Mouse (Mus musculus) heart, postnatal 0 days (tissue): Measurements from ENCODE around the gene Tnfsf11. TPM values are rescaled to one million over a fixed set of nuclear protein-coding genes. Genes with fewer than 3 reads are reported as not detected.

Experiments used
- ATAC-seq: fragments of 200-750 bp; cut with Nextera tagmentation; 2 replicates; pipeline ENCODE4 v1.8.0; 2017; ENCODE audit warnings: low read depth, moderate number of reproducible peaks, moderate library complexity; ENCODE audit not compliant: insufficient read depth
- DNase-seq: peaks from one replicate; pipeline ENCODE4 v3.0.0-alpha.2; 2016; ENCODE audit warnings: low spot score
- H3K27ac ChIP-seq: fragments of 300-500 bp; sonication (generic); 2 replicates; pipeline ENCODE4 v1.5.1; 2014; ENCODE audit warnings: low read depth, mild to moderate bottlenecking
- H3K27me3 ChIP-seq: fragments of 300-500 bp; sonication (generic); 2 replicates; pipeline ENCODE4 v1.6.1; 2014; ENCODE audit warnings: low read length, mixed read lengths; ENCODE audit not compliant: control insufficient read depth, insufficient read depth
- H3K36me3 ChIP-seq: fragments of 300-500 bp; sonication (generic); replicated peaks from 2 replicates; pipeline ENCODE4 v1.6.1; 2014; ENCODE audit warnings: low read length, mixed read lengths; ENCODE audit not compliant: control insufficient read depth, insufficient read depth
- H3K4me1 ChIP-seq: fragments of 300-500 bp; sonication (generic); 2 replicates; pipeline ENCODE4 v1.6.1; 2014; ENCODE audit warnings: antibody characterized with exemption; ENCODE audit not compliant: control insufficient read depth, insufficient read depth
- H3K4me2 ChIP-seq: fragments of 300-500 bp; sonication (generic); 2 replicates; pipeline ENCODE4 v1.6.1; 2014; ENCODE audit warnings: low read depth, mild to moderate bottlenecking, low read length, moderate library complexity
- H3K4me3 ChIP-seq: fragments of 300-500 bp; sonication (generic); 2 replicates; pipeline ENCODE4 v1.5.1; 2014; ENCODE audit warnings: low read depth, low read length
- H3K9ac ChIP-seq: fragments of 300-500 bp; sonication (generic); replicated peaks from 2 replicates; pipeline ENCODE4 v1.6.1; 2014; ENCODE audit warnings: low read depth, low read length, mixed read lengths
- H3K9me3 ChIP-seq: fragments of 300-500 bp; sonication (generic); replicated peaks from 2 replicates; pipeline ENCODE4 v1.6.1; 2016; ENCODE audit warnings: low read length; ENCODE audit not compliant: control insufficient read depth
- CTCF ChIP-seq: IDR thresholded peaks from 2 replicates; pipeline ENCODE4 v1.5.1; 2016; ENCODE audit warnings: antibody characterized with exemption, control low read depth, low read depth
- EP300 ChIP-seq: IDR thresholded peaks from 2 replicates; pipeline ENCODE4 v1.6.1; 2016; ENCODE audit warnings: antibody characterized with exemption, low read depth
- WGBS: fragments of 180-500 bp; shearing (Covaris S2); extraction: QIAGEN DNeasy Blood & Tissue Kit; methylation state at CpG from one replicate; pipeline ENCODE4 v1.1.7; 2014; 5-methylcytosine and 5-hydroxymethylcytosine counted together
- polyA plus RNA-seq: library from polyadenylated mRNA; unstranded; fragments of >200 nt; fragmentation: Nextera tagmentation; extraction: Ambion mirVana; gene quantifications from 2 replicates; pipeline ENCODE4 v1.2.1, GENCODE M21; 2015
- total RNA-seq: library from RNA; depleted of rRNA; stranded (reverse); fragments of >200 nt; gene quantifications from 2 replicates; pipeline ENCODE4 v1.2.3, GENCODE M21; 2014; ENCODE audit warnings: low replicate concordance

The Tnfsf11 gene
- total and polyA plus RNA-seq, 2 experiments from 2014 or later, result 0.05 TPM; not detected in 1

DNA sequence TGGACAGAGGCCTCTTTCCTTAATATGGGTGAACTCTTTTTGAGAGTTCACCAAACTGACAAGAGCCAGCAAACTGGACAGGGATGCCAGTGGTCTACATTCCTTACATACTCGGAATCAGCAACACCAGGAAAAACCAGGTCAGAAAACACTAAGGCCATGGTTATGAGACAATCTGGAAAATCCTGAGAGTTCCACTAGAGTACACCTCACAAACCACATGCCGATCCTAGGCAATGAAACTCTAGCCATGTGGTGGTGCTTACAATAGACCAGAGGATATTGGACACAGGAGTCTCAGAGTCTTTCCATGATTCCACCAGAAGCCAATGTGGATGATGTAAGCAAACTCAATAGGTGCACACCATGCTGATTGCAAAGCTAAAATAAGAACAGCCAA lies 39.9 kb upstream of the Tnfsf11 start:
- Histone ChIP-seq H3K4me3 (no peak overlapping the region), H3K27me3 (no peaks in the 10 kb centered on the region), H3K27ac (no peak overlapping the region), H3K4me2 (no peak overlapping the region), H3K4me1 (no peaks in the 10 kb centered on the region), H3K9ac (no peak overlapping the region), H3K9me3 (no peaks in the 10 kb centered on the region), H3K36me3 (no peaks in the 10 kb centered on the region)
- no peak for ATAC-seq
- 66% methylated on average over 2 of the region's 2 CpGs for WGBS
- no peak for TF ChIP-seq EP300
- DNase-seq, result no peak

DNA sequence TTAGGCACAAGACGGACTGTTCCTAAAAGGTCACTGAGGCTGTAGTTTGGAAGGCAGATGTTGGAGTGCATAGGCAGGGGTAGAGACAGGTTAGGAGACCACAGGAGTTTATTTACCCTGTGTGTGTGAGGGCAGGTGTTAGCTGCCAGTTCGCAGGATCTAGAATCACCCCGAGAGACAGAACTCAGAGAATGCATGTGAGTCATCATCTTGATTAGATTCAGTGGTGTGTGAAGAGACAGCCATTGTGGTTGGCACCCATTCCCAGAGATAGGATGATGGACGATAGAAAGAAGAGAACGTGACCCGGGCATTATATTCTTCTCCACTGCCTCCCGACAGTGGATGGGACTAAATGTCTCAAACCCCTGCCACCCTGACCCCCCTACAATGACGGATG lies 35.2 kb upstream of the Tnfsf11 start:
- Histone ChIP-seq H3K9ac (no peak overlapping the region), H3K27me3 (no peaks in the 10 kb centered on the region), H3K4me2 (no peak overlapping the region), H3K27ac (no peak overlapping the region), H3K9me3 (no peaks in the 10 kb centered on the region), H3K36me3 (no peaks in the 10 kb centered on the region), H3K4me1 (no peaks in the 10 kb centered on the region), H3K4me3 (no peak overlapping the region)
- WGBS, result 64% methylated on average over 8 of the region's 8 CpGs
- no peak for DNase-seq
- ATAC-seq, result no peak
- TF ChIP-seq CTCF (no peak), EP300 (no peak)

DNA sequence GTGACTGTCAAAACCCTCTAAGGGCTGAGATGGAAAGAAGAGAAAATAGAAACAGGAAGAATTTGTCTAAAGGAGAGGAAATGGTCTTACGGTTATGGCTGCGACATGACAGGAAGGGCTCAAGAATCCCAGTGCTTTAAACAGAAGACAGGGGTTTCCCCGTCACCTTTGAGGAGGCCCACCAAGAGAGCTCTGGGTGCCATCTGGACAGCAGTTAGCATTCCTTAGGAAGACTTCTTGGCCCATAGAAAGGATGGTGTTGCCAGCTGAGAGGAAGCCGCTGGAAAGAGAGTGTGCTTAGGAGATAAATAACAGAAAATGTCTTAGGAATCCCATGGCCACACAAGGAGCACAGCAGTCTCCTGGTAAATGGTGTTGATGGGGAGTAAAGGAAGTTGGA lies 34.3 kb upstream of the Tnfsf11 start:
- Histone ChIP-seq H3K36me3 (no peaks in the 10 kb centered on the region), H3K4me3 (no peak overlapping the region), H3K4me2 (no peak overlapping the region), H3K4me1 (no peaks in the 10 kb centered on the region), H3K27ac (no peak overlapping the region), H3K9ac (no peak overlapping the region), H3K27me3 (no peaks in the 10 kb centered on the region), H3K9me3 (no peaks in the 10 kb centered on the region)
- DNase-seq (no peak), ATAC-seq (no peak)
- WGBS, result 66% methylated on average over 4 of the region's 4 CpGs
- no peak for TF ChIP-seq EP300
- no peak for TF ChIP-seq CTCF

DNA sequence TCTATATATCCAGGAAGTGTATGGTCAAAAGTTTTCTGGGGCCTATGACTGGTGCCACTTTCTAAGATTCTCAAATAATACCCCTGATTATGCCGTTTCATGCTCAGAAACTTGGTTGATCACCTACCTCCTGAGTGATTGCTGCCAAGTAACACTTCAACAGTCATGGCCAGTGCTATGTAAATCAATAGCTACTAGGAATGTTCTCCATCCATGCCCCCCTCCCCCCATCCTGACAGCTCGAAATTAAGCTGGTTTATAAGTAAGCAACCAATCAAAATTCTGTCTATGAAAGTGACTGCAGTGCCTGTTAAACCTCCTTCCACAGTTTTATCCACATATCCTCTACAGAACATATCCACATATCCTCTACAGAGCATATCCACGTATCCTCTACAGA lies 25.5 kb upstream of the Tnfsf11 start:
- Histone ChIP-seq H3K4me2 (no peak overlapping the region), H3K27ac (no peak overlapping the region), H3K9ac (no peak overlapping the region), H3K27me3 (no peaks in the 10 kb centered on the region), H3K9me3 (no peaks in the 10 kb centered on the region), H3K4me3 (no peak overlapping the region), H3K36me3 (no peaks in the 10 kb centered on the region), H3K4me1 (peaks cover 19% of the 10 kb centered on the region)
- ATAC-seq, result no peak
- no peak for TF ChIP-seq EP300
- TF ChIP-seq CTCF, result no peak
- WGBS, result 83% methylated on average over 3 of the region's 3 CpGs
- DNase-seq, result no peak

DNA sequence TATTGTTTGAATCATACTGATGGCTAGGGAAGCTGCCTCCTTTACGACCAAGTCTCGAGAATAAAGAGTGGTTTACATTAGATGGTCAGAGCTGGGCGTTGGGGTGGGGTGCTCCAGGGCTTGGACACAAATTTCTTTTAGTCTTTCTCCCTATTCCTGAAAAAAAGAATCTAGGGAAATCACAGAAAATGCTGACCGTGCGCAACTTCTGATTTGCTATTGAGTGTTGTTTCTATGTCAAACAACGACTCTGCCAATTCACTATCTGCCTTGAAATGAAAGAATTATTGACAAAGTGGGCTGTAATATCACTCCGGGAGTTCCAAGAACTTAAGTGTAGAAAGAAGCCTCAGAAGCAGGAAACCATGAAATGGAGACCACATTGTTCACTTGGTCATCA lies 23.5 kb upstream of the Tnfsf11 start:
- Histone ChIP-seq H3K27ac (no peak overlapping the region), H3K27me3 (no peaks in the 10 kb centered on the region), H3K4me2 (no peak overlapping the region), H3K4me1 (peaks cover 19% of the 10 kb centered on the region), H3K4me3 (no peak overlapping the region), H3K36me3 (no peaks in the 10 kb centered on the region), H3K9ac (no peak overlapping the region), H3K9me3 (no peaks in the 10 kb centered on the region)
- no peak for TF ChIP-seq EP300
- TF ChIP-seq CTCF, result no peak
- ATAC-seq, result no peak
- no peak for DNase-seq
- 72% methylated on average over 7 of the region's 7 CpGs for WGBS

DNA sequence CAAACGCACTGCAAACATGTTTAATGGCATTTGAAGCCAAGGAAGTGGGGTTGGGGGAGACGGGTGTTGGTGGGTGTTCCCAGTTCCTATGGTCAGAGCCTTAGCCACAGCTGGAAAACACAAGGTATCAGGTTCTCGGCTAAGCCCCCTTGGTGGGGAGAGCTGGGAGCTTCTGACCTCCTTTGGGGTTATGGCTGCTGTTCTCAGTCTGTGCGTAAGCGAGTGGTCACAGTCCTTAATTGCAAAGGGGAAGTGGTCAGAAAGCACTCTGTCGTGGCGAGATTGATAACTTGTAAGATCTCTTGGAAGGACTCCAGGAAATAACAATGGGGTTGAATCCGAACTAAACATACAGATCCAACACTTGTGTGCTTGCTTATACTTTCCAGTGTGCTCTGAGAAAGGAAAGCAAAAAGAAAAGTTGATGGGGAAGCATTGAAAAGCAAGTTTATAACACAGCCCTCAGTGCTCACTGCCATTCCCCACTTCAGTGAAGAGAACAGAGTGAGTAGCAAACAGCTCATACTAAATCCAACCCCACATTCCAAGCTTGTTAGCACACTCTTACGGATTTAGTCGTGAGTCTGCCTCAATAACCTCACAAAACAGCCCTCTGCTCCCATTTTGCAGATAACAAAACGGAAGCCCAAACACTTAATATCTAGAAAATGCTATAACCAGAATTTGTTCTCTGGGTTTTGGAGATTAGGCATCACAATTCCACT lies 22.9 kb upstream of the Tnfsf11 start:
- peak overlapping the region; percentile 30; the same call in 1 of the 2 replicates for H3K4me2 ChIP-seq
- H3K9ac ChIP-seq, result no peak overlapping the region
- no peaks in the 10 kb centered on the region for H3K36me3 ChIP-seq
- DNase-seq (peak; percentile 44), ATAC-seq (peak; percentile 57; the same call in 1 of the 2 replicates)
- WGBS, result 11% methylated on average over 11 of the region's 11 CpGs
- no peak overlapping the region for H3K4me3 ChIP-seq
- H3K4me1 ChIP-seq, result peaks cover 19% of the 10 kb centered on the region
- H3K27ac ChIP-seq, result peak overlapping the region; percentile 70
- H3K9me3 ChIP-seq, result no peaks in the 10 kb centered on the region
- no peak for TF ChIP-seq EP300
- TF ChIP-seq CTCF, result no peak
- H3K27me3 ChIP-seq, result no peaks in the 10 kb centered on the region
